Mouse (Mus musculus): Measurements from ENCODE around the gene Fam92a. TPM values are rescaled to one million over a fixed set of nuclear protein-coding genes. Genes with fewer than 3 reads are reported as not detected.
"Not testable (repeated sequence)": the region's sequence is repeated elsewhere in the genome, so short reads cannot be mapped to it uniquely, and the experiment has no call there.

Gene Fam92a
- 109 and 117 TPM in 2 replicates for polyA plus RNA-seq (2014; fragmentation: Nextera tagmentation; extraction: Ambion mirVana)

- Histone ChIP-seq H3K9me3 (ENCODE audit: control insufficient read depth, low read length) (no peaks in the 10 kb centered on the region), H3K36me3 (ENCODE audit: control insufficient read depth, insufficient read depth, low read length) (no peaks in the 10 kb centered on the region; the same call in 1 of the 2 replicates), H3K27me3 (ENCODE audit: control insufficient read depth, insufficient read depth, low read length) (no peaks in the 10 kb centered on the region), H3K4me2 (peak within 1 kb of the TSS; percentile 63), H3K4me3 (ENCODE audit: low read depth, low read length) (peak within 1 kb of the TSS; percentile 80), H3K27ac (ENCODE audit: low read depth, low read length) (peak within 1 kb of the TSS; percentile 82), H3K9ac (ENCODE audit: low read length) (peak within 1 kb of the TSS; percentile 98), H3K4me1 (ENCODE audit: control insufficient read depth, insufficient read depth, low read length) (peaks cover 7% of the 10 kb centered on the region)
- peak; percentile 95 for ATAC-seq (ENCODE audit: low FRiP score)
- DNase-seq (ENCODE audit: low spot score, missing footprints) = peak; percentile 99
- WGBS = under 1% methylated on average over 67 of the region's 74 CpGs
These were observed at the start of gene Fam92a for GRCm38 (mm10) chr4:12171318-12172091. TSS of gene Fam92a (minus strand) at chr4:12172015.

DNA sequence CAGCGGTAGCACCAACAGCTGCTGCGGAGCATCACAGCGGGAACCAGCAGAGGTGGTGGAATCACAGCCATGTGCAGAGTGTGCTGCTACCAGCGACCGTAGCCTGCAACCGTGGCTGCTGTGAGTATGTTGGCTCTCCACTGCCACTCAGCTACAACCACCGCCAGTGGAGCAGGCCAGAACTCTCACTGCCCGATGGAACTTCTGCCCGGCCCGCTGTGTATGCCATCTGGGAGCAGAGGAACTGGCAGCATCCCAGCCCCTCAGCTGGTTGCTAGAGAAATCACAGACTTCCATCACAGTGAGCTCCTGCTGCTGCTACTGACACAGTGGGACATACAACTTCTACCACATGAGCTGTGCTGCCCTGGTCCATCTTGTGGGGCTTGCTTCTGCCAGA lies 7.2 kb upstream of the Fam92a start:
- 87% methylated on average over 10 of the region's 10 CpGs for WGBS
- Histone ChIP-seq H3K4me1 (ENCODE audit: control insufficient read depth, insufficient read depth, low read length) (no peaks in the 10 kb centered on the region), H3K36me3 (ENCODE audit: control insufficient read depth, insufficient read depth, low read length) (no peaks in the 10 kb centered on the region), H3K4me2 (no peak overlapping the region), H3K4me3 (ENCODE audit: low read depth, low read length) (no peak overlapping the region), H3K27me3 (ENCODE audit: control insufficient read depth, insufficient read depth, low read length) (no peaks in the 10 kb centered on the region), H3K27ac (ENCODE audit: low read depth, low read length) (no peak overlapping the region), H3K9ac (ENCODE audit: low read length) (no peak overlapping the region), H3K9me3 (ENCODE audit: control insufficient read depth, low read length) (no peaks in the 10 kb centered on the region)
- ATAC-seq (ENCODE audit: low FRiP score) = no peak
- DNase-seq (ENCODE audit: low spot score, missing footprints) = no peak

DNA sequence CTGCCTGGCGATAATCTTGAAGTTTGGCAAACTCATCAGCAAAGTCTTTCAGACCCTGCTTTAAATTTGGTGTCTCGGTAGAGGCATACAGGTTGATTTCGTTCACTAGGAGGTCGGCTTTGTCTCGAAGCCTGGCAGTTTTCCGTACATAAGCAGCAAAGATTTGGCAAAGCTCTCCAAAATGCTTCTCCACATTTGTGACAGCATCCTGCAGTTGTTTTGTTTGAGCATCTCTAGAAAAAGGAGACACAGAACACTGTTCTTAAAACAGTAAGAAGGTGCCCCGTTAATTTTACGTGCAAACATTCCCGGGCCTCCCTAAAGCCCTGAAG lies 863 bp downstream of the Fam92a start:
- ATAC-seq (ENCODE audit: low FRiP score) = no peak
- Histone ChIP-seq H3K4me3 (ENCODE audit: low read depth, low read length) (peak overlapping the region; percentile 80), H3K9ac (ENCODE audit: low read length) (peak overlapping the region; percentile 98), H3K9me3 (ENCODE audit: control insufficient read depth, low read length) (no peaks in the 10 kb centered on the region), H3K4me2 (peak overlapping the region; percentile 63), H3K36me3 (ENCODE audit: control insufficient read depth, insufficient read depth, low read length) (no peaks in the 10 kb centered on the region; the same call in 1 of the 2 replicates), H3K27me3 (ENCODE audit: control insufficient read depth, insufficient read depth, low read length) (no peaks in the 10 kb centered on the region), H3K4me1 (ENCODE audit: control insufficient read depth, insufficient read depth, low read length) (peaks cover 7% of the 10 kb centered on the region), H3K27ac (ENCODE audit: low read depth, low read length) (peak overlapping the region; percentile 82)
- WGBS = 14% methylated on average over 9 of the region's 9 CpGs
- DNase-seq (ENCODE audit: low spot score, missing footprints) = peak; percentile 96

DNA sequence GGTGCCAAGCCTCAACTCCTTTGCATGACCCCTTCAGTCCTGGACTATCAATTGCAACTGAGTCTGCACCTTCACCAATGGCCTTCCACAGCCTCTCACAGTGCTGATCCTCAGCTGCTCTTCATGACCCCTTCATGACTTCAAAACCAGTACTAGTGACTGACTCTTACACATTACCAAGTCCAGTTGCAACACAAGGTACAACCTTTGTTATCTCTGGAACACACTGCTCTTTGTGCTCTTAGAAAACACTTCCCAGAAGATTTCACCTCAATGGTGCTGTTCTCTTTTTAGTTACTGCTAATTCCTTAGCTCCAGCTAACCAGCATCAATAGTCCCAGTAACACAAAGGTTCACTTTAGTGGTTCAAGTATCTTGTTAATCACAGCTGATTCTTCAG lies 24.2 kb downstream of the Fam92a start:
- H3K4me1 ChIP-seq (ENCODE audit: control insufficient read depth, insufficient read depth, low read length) = no peaks in the 10 kb centered on the region
- H3K27me3 ChIP-seq (ENCODE audit: control insufficient read depth, insufficient read depth, low read length) = no peaks in the 10 kb centered on the region
- ATAC-seq (ENCODE audit: low FRiP score) = no peak
- no peak overlapping the region for H3K27ac ChIP-seq (ENCODE audit: low read depth, low read length)
- no peak overlapping the region for H3K9ac ChIP-seq (ENCODE audit: low read length)
- no peak overlapping the region for H3K4me3 ChIP-seq (ENCODE audit: low read depth, low read length)
- no peak overlapping the region for H3K4me2 ChIP-seq
- peak; percentile 35 for DNase-seq (ENCODE audit: low spot score, missing footprints)
- H3K9me3 ChIP-seq (ENCODE audit: control insufficient read depth, low read length) = no peaks in the 10 kb centered on the region; the same call in 1 of the 2 replicates
- H3K36me3 ChIP-seq (ENCODE audit: control insufficient read depth, insufficient read depth, low read length) = peaks cover 4% of the 10 kb centered on the region; the same call in 1 of the 2 replicates

GRCm38 (mm10) chr4:12141516-12141915 lies 30.3 kb downstream of the Fam92a start:
- H3K4me3 ChIP-seq (ENCODE audit: low read depth, low read length); H3K4me2 ChIP-seq; H3K9ac ChIP-seq (ENCODE audit: low read length); H3K9me3 ChIP-seq (ENCODE audit: control insufficient read depth, low read length); H3K36me3 ChIP-seq (ENCODE audit: control insufficient read depth, insufficient read depth, low read length); ATAC-seq (ENCODE audit: low FRiP score); H3K27me3 ChIP-seq (ENCODE audit: control insufficient read depth, insufficient read depth, low read length); H3K27ac ChIP-seq (ENCODE audit: low read depth, low read length); H3K4me1 ChIP-seq (ENCODE audit: control insufficient read depth, insufficient read depth, low read length): not testable (repeated sequence)
- 95% methylated on average over 7 of the region's 7 CpGs for WGBS
- DNase-seq (ENCODE audit: low spot score, missing footprints) = peak; percentile 60

DNA sequence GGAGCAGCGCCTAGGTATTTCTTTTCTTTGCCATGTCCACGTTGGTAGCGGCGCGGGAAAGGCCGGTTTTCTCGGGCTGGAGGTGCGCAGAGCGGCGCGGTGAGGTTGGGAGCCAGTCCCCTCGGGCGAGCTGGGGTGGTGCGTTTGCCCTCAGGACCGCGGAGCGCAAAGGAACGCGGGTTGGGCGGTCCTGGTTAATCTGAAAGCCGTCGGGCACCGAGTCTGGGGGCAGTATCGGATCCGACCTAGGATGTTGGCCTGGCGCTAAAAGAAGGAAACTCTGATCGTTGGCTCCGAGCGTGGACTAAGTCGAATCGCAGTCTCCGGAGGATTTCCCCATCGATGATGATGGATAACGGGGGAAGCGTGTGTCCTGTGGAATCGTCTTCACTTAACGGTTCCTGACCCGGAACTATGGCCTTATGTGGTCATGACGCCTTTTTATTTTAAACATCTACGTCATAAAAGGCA lies 31.2 kb downstream of the Fam92a start:
- ATAC-seq (ENCODE audit: low FRiP score) (peak; percentile 91), DNase-seq (ENCODE audit: low spot score, missing footprints) (peak; percentile 92)
- H3K27me3 ChIP-seq (ENCODE audit: control insufficient read depth, insufficient read depth, low read length); H3K9me3 ChIP-seq (ENCODE audit: control insufficient read depth, low read length); H3K27ac ChIP-seq (ENCODE audit: low read depth, low read length); H3K4me1 ChIP-seq (ENCODE audit: control insufficient read depth, insufficient read depth, low read length); H3K36me3 ChIP-seq (ENCODE audit: control insufficient read depth, insufficient read depth, low read length): not testable (repeated sequence)
- 12% methylated on average over 23 of the region's 40 CpGs for WGBS
- Histone ChIP-seq H3K4me2 (peak overlapping the region; percentile 36; the same call in 1 of the 2 replicates), H3K9ac (ENCODE audit: low read length) (peak overlapping the region; percentile 45), H3K4me3 (ENCODE audit: low read depth, low read length) (peak overlapping the region; percentile 30)

GRCm38 (mm10) chr4:12140141-12140567 lies 31.7 kb downstream of the Fam92a start, which contains the start of gene Rbm12b1:
TSS of gene Rbm12b1 (plus strand) at chr4:12140264.
- WGBS = 4% methylated on average over 17 of the region's 32 CpGs
- H3K9me3 ChIP-seq (ENCODE audit: control insufficient read depth, low read length); H3K27ac ChIP-seq (ENCODE audit: low read depth, low read length); H3K4me1 ChIP-seq (ENCODE audit: control insufficient read depth, insufficient read depth, low read length); H3K36me3 ChIP-seq (ENCODE audit: control insufficient read depth, insufficient read depth, low read length); H3K27me3 ChIP-seq (ENCODE audit: control insufficient read depth, insufficient read depth, low read length): not testable (repeated sequence)
- peak within 1 kb of the TSS; percentile 36; the same call in 1 of the 2 replicates for H3K4me2 ChIP-seq
- H3K4me3 ChIP-seq (ENCODE audit: low read depth, low read length) = peak within 1 kb of the TSS; percentile 32
- H3K9ac ChIP-seq (ENCODE audit: low read length) = peak within 1 kb of the TSS; percentile 51
- peak; percentile 96 for DNase-seq (ENCODE audit: low spot score, missing footprints)
- peak; percentile 99 for ATAC-seq (ENCODE audit: low FRiP score)

Other genes with a start within 250 kb of the Fam92a start
- gene Gm10604, start 190.8 kb downstream of the Fam92a start, polyA plus RNA-seq (2014; fragmentation: Nextera tagmentation; extraction: Ambion mirVana) = 0.18 and 0.31 TPM in 2 replicates
- gene Rbm12b2, start 82.6 kb downstream of the Fam92a start, polyA plus RNA-seq (2014; fragmentation: Nextera tagmentation; extraction: Ambion mirVana) = 21.9 and 23.0 TPM in 2 replicates
- 8.4 and 8.9 TPM in 2 replicates for gene Rbm12b1, start 31.8 kb downstream of the Fam92a start, polyA plus RNA-seq (2014; fragmentation: Nextera tagmentation; extraction: Ambion mirVana)

Measured in midbrain, embryonic 11.5 days (tissue).